Mouse (Mus musculus): ENCODE data around the gene Pnlip. TPM values are rescaled to one million over a fixed set of nuclear protein-coding genes. Genes with fewer than 3 reads are reported as not detected.

Gene Pnlip
- not detected in 2 replicates for polyA plus RNA-seq (2015; fragmentation: Nextera tagmentation; extraction: Ambion mirVana)

DNA sequence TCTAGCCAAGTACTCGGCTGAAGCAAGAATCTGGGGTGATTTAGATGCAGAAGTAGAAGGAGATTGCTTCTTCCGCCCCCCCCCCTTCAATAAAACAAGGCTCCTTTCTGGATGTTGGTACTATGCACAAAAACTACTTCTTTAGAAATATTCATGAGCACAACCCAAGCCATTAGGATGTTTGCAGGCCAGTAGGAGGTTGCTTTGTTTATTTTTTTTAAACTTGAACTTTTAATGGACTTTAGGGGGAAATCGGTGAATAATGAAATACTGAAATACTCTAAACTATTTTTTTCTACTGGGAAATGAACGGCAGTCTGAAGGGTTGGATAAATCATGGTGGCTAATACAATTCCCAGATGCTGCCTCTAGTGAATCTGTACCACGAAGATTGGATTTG, at the start of gene Pnlip:
Pnlip (plus strand) TSS at position 301 of the 400 bp plus-strand sequence.

DNA sequence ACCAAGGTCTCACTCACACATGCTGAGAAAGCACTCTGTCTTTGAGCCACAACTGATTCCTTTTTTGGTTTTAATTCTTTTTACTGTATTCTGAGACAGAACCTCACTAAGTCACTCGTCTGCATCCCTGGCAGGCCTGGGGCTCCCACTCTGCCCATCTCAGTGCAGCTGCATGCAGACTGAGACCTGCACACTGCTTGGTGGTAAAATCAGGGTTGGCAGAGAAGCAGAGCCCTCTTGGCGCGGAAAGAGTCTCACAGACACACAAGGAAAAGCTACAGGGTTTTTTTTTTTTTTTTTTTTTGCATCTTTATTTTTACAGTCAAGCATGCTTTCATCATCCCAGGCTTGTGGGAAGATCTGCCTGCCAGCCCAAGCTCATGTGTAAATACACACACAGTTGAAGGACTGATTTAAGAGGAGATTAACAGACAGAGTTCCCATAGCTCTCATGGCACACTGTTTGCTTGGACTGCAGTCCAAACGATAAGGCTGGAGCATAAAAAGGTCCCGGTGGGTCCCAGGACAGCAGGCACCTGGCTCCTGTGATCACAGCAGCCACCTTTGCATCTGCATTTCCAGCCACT, 76.2 kb downstream of the Pnlip start, which contains the start of gene Pnliprp1:
Pnliprp1 (plus strand) TSS at position 443 of the 587 bp plus-strand sequence.

Other genes starting within 250 kb of the Pnlip start
- gene Gfra1, start 196.6 kb upstream of the Pnlip start, polyA plus RNA-seq (2015; fragmentation: Nextera tagmentation; extraction: Ambion mirVana) = 3.6 and 9.3 TPM in 2 replicates
- gene Ccdc172, start 140.5 kb upstream of the Pnlip start, polyA plus RNA-seq (2015; fragmentation: Nextera tagmentation; extraction: Ambion mirVana) = not detected in 2 replicates
- gene Pnliprp1, start 76.4 kb downstream of the Pnlip start, polyA plus RNA-seq (2015; fragmentation: Nextera tagmentation; extraction: Ambion mirVana) = not detected in 2 replicates
- gene Pnliprp2, start 107.2 kb downstream of the Pnlip start, polyA plus RNA-seq (2015; fragmentation: Nextera tagmentation; extraction: Ambion mirVana) = not detected in 2 replicates
- gene 1700019N19Rik, start 142.0 kb downstream of the Pnlip start, polyA plus RNA-seq (2015; fragmentation: Nextera tagmentation; extraction: Ambion mirVana) = not detected in 2 replicates

Data from adrenal gland, postnatal 0 days (tissue).